In genomic region chr19:12575107-12575506, GRCm38 (mm10) we compare ENCODE assay signal across 11 mouse cellular contexts. TPM values are rescaled to one million over a fixed set of nuclear protein-coding genes. Genes with fewer than 3 reads are reported as not detected.
A peak's percentile ranks its signal among the peaks of the same experiment; 100 is the strongest.
DNase-seq lines count a peak whose midpoint lies in the region; ATAC-seq and TF ChIP-seq lines count a peak whose summit lies in the region.
"Had no signal": no experiment of that assay in that cellular context is flagged by ENCODE, and none has a peak within 500 bp of the region (broad histone marks: within the 10 kb centered on the region; RNA-seq: fewer than 3 reads in every experiment).

No protein-coding gene starts in this region.

- peak overlapping the region; percentile 95 for H3K9ac ChIP-seq in CH12.LX (ENCODE audit: insufficient read depth, low read depth)
- H3K9ac ChIP-seq in liver, embryonic 15.5 days: peak overlapping the region; percentile 16; the same call in 1 of the 2 replicates
- H3K9ac ChIP-seq in hindbrain, embryonic 16.5 days (ENCODE audit: low read depth, low read length): no peak overlapping the region

- no peaks in the 10 kb centered on the region for H3K27me3 ChIP-seq in kidney, adult 2 months (replicated peaks; ENCODE audit: control insufficient read depth, insufficient read depth, low read length)
- H3K27me3 ChIP-seq in CH12.LX (replicated peaks): no peaks in the 10 kb centered on the region
- H3K27me3 ChIP-seq in liver, embryonic 15.5 days: no peaks in the 10 kb centered on the region
- H3K27me3 ChIP-seq in hindbrain, embryonic 16.5 days (replicated peaks; ENCODE audit: control insufficient read depth, insufficient read depth, low read length): no peaks in the 10 kb centered on the region

- H3K4me1 ChIP-seq in kidney, adult 2 months (ENCODE audit: control insufficient read depth, insufficient read depth, low read length): no peaks in the 10 kb centered on the region
- H3K4me1 ChIP-seq in CH12.LX (ENCODE audit: control insufficient read depth in 1 of 2, insufficient read depth in 2 of 2): peaks cover 13 to 54% of the 10 kb centered on the region in 2 experiments; a peak in 3 of 4 replicates
- peaks cover 29% of the 10 kb centered on the region for H3K4me1 ChIP-seq in liver, embryonic 15.5 days (replicated peaks)
- H3K4me1 ChIP-seq in hindbrain, embryonic 16.5 days (ENCODE audit: control insufficient read depth, insufficient read depth, low read depth, low read length): peaks cover 10% of the 10 kb centered on the region

- no peak for TF ChIP-seq RAD21 in CH12.LX (IDR thresholded peaks at IDR 0.05; ENCODE audit: low read depth, low read length)

- H3K27ac ChIP-seq in kidney, adult 2 months (ENCODE audit: insufficient read depth, low read depth, low read length): no peak overlapping the region
- H3K27ac ChIP-seq in CH12.LX (ENCODE audit: insufficient read depth, low read depth): peak overlapping the region; percentile 90
- no peak overlapping the region for H3K27ac ChIP-seq in liver, embryonic 15.5 days (replicated peaks)
- H3K27ac ChIP-seq in hindbrain, embryonic 16.5 days (ENCODE audit: low read depth, low read length): no peak overlapping the region
- H3K27ac ChIP-seq: layer of hippocampus, adult 2 months had no signal

- dilution Hi-C loops in CH12.LX (cut with MboI; ENCODE audit: extremely low pct_ligation_motif_present, extremely low pct_unique_long_range_greater_than_20kb, low sequenced_read_pairs): no loop called here

- no peaks in the 10 kb centered on the region for H3K9me3 ChIP-seq in CH12.LX (replicated peaks; ENCODE audit: low read length)
- no peaks in the 10 kb centered on the region for H3K9me3 ChIP-seq in liver, embryonic 15.5 days (replicated peaks)
- no peaks in the 10 kb centered on the region for H3K9me3 ChIP-seq in hindbrain, embryonic 16.5 days (ENCODE audit: control insufficient read depth, low read length)

- peaks cover 68% of the 10 kb centered on the region for H3K79me2 ChIP-seq in CH12.LX (replicated peaks; ENCODE audit: control insufficient read depth, extremely low read depth, insufficient read depth, poor library complexity, severe bottlenecking)

- no peaks in the 10 kb centered on the region for H3K36me3 ChIP-seq in kidney, adult 2 months (ENCODE audit: control insufficient read depth, insufficient read depth, low read length)
- H3K36me3 ChIP-seq in CH12.LX (replicated peaks in 1 of 2; ENCODE audit: control insufficient read depth in 1 of 2, insufficient read depth in 1 of 2, low read length in 1 of 2): peaks cover 20 to 32% of the 10 kb centered on the region in 2 experiments
- peaks cover 29% of the 10 kb centered on the region for H3K36me3 ChIP-seq in liver, embryonic 15.5 days (replicated peaks)
- H3K36me3 ChIP-seq in hindbrain, embryonic 16.5 days (ENCODE audit: control insufficient read depth, insufficient read depth, low read length): no peaks in the 10 kb centered on the region

- H3K4me2 ChIP-seq in CH12.LX (ENCODE audit: insufficient read depth, low read depth, poor library complexity, severe bottlenecking): peak overlapping the region; percentile 100
- peak overlapping the region; percentile 71 for H3K4me2 ChIP-seq in liver, embryonic 15.5 days
- no peak overlapping the region for H3K4me2 ChIP-seq in hindbrain, embryonic 16.5 days (ENCODE audit: low read length)

- 74% methylated on average over 7 of the region's 7 CpGs for WGBS in kidney, adult 2 months
- 60% methylated on average over 7 of the region's 7 CpGs for WGBS in liver, embryonic 15.5 days (ENCODE audit: insufficient replicate concordance)
- 88% methylated on average over 7 of the region's 7 CpGs for WGBS in hindbrain, embryonic 16.5 days

- TF ChIP-seq EP300 in CH12.LX (IDR thresholded peaks at IDR 0.05; ENCODE audit: low read length): 0 out of 2 replicates have a peak, but pooled peaks have one; percentile 8

- TF ChIP-seq CTCF in kidney, adult 2 months (conservative IDR thresholded peaks at IDR 0.05; ENCODE audit: insufficient read depth, insufficient read length, low read depth, low read length): no peak
- TF ChIP-seq CTCF in CH12.LX (conservative IDR thresholded peaks at IDR 0.05 in 1 of 2, IDR thresholded peaks at IDR 0.05 in 1 of 2; ENCODE audit: low read depth in 2 of 2, low read length in 2 of 2): no peak

- no peak overlapping the region for H3K4me3 ChIP-seq in kidney, adult 2 months (ENCODE audit: insufficient read depth, low read depth, low read length)
- H3K4me3 ChIP-seq in CH12.LX (replicated peaks in 1 of 3; ENCODE audit: low read depth in 2 of 3, low read length in 2 of 3, poor library complexity in 1 of 3): peak overlapping the region; percentile 77 to 91 (median 85)
- peak overlapping the region; percentile 70 for H3K4me3 ChIP-seq in liver, embryonic 15.5 days (replicated peaks)
- no peak overlapping the region for H3K4me3 ChIP-seq in hindbrain, embryonic 16.5 days (ENCODE audit: low read length)
- H3K4me3 ChIP-seq: layer of hippocampus, adult 2 months had no signal

- ATAC-seq in liver, embryonic 15.5 days (ENCODE audit: insufficient read depth): no peak
- ATAC-seq in hindbrain, embryonic 16.5 days: no peak

- TF ChIP-seq POLR2A in kidney, adult 2 months (IDR thresholded peaks at IDR 0.05; ENCODE audit: low read depth, low read length): no peak
- TF ChIP-seq POLR2A in CH12.LX (IDR thresholded peaks at IDR 0.05; ENCODE audit: low read depth, low read length): no peak

- in situ Hi-C loops in CH12.LX (cut with MboI; ENCODE audit: low pct_ligation_motif_present, low pct_unique_long_range_greater_than_20kb, low sequenced_read_pairs): loop anchor here (10.0 kb wide), 2 partner anchors 230 to 560 kb away; no protein-coding TSS in a partner anchor

- peak; percentile 26 for DNase-seq in kidney, adult 2 months
- no peak for DNase-seq in kidney, postnatal 14 days
- no peak for DNase-seq in CH12.LX (ENCODE audit: extremely low read depth)
- DNase-seq in gastrocnemius, adult 8-10 months (ENCODE audit: low spot score in 2 of 2): peak; percentile 29 to 50
- no peak for DNase-seq in thymus, postnatal 4 days
- no peak for DNase-seq in testis, postnatal 14 days (ENCODE audit: low spot score)

TF ChIP-seq in CH12.LX, 34 proteins besides CTCF, POLR2A, EP300 and RAD21:
- TF ChIP-seq SIN3A (IDR thresholded peaks at IDR 0.05; ENCODE audit: low read length) (peak; percentile 45; the same call in 1 of the 2 replicates), IRF4 (IDR thresholded peaks at IDR 0.05; ENCODE audit: low read depth, low read length) (no peak), MXI1 (IDR thresholded peaks at IDR 0.05; ENCODE audit: low read depth, low read length) (0 out of 2 replicates have a peak, but pooled peaks have one; percentile 32), KAT2A (IDR thresholded peaks at IDR 0.05; ENCODE audit: insufficient replicate concordance, low read length) (no peak)

RNA-seq across cellular contexts. Expression of gene Gm4952, which starts 24.7 kb away (rescaled TPM):
- polyA plus RNA-seq in kidney, adult 2 months (2012; rRNA removed): 2.0 and 2.5 TPM in 2 replicates
- 0.13 and 0.17 TPM in 2 replicates for total RNA-seq in CH12.LX (2012; rRNA removed)
- 0.26 TPM in 1 of 2 replicates, not detected in the other for total RNA-seq in CH12.LX (2014; rRNA removed)
- polyA plus RNA-seq in CH12.LX (2012; ENCODE audit: insufficient read length, low read depth): not detected in 2 replicates
- total RNA-seq in gastrocnemius, adult 8-10 months (2022): not detected
- 12.6 and 15.3 TPM in 2 replicates for polyA plus RNA-seq in liver, embryonic 15.5 days (2015; fragmentation: Nextera tagmentation; extraction: Ambion mirVana)
- polyA plus RNA-seq in hindbrain, embryonic 16.5 days (2015; fragmentation: Nextera tagmentation; extraction: Ambion mirVana): 0.11 and 0.20 TPM in 2 replicates
- total RNA-seq: ES-E14; layer of hippocampus, adult 2 months had no signal
- polyA plus RNA-seq: neural tube, embryonic 11.5 days had no signal

RNA-seq across cellular contexts. Expression of gene Fam111a, which starts 29.6 kb away (rescaled TPM):
- 0.45 and 1.4 TPM in 2 replicates for polyA plus RNA-seq in kidney, adult 2 months (2012; rRNA removed)
- 47.6 and 53.6 TPM in 2 replicates for total RNA-seq in CH12.LX (2012; rRNA removed)
- total RNA-seq in CH12.LX (2014; rRNA removed): 92.6 and 110 TPM in 2 replicates
- polyA plus RNA-seq in CH12.LX (2012; ENCODE audit: insufficient read length, low read depth): 102 and 103 TPM in 2 replicates
- 1 to 10 TPM in 3 of 4 experiments, under 1 TPM in 1; 0.92 to 1.9 (median 1.2) TPM for total RNA-seq in gastrocnemius, adult 8-10 months (2022)
- 21.4 and 23.8 TPM in 2 replicates for polyA plus RNA-seq in liver, embryonic 15.5 days (2015; fragmentation: Nextera tagmentation; extraction: Ambion mirVana)
- polyA plus RNA-seq in hindbrain, embryonic 16.5 days (2015; fragmentation: Nextera tagmentation; extraction: Ambion mirVana): 6.2 and 6.9 TPM in 2 replicates

RNA-seq across cellular contexts. Expression of gene Glyat, which starts 58.0 kb away (rescaled TPM):
- 138 and 191 TPM in 2 replicates for polyA plus RNA-seq in kidney, adult 2 months (2012; rRNA removed)
- total RNA-seq in CH12.LX (2012; rRNA removed) (not detected in 2 replicates), CH12.LX (2014; rRNA removed) (not detected in 2 replicates)
- polyA plus RNA-seq in CH12.LX (2012; ENCODE audit: insufficient read length, low read depth): not detected in 2 replicates
- under 1 TPM in 1 of 4 experiments, not detected in 3; 0.40 TPM for total RNA-seq in gastrocnemius, adult 8-10 months (2022)
- 0.43 and 0.54 TPM in 2 replicates for polyA plus RNA-seq in liver, embryonic 15.5 days (2015; fragmentation: Nextera tagmentation; extraction: Ambion mirVana)
- not detected in 2 replicates for polyA plus RNA-seq in hindbrain, embryonic 16.5 days (2015; fragmentation: Nextera tagmentation; extraction: Ambion mirVana)
- polyA plus RNA-seq: neural tube, embryonic 11.5 days had no signal

Comparison
In these comparisons a context has a peak if more than half of its experiments do, and no peak if none do; other contexts are left out.
1. DNase-seq: peak in kidney, adult 2 months (single experiment) and gastrocnemius, adult 8-10 months (2 of 2); none in kidney, postnatal 14 days (single experiment), CH12.LX (single experiment), thymus, postnatal 4 days (single experiment) and testis, postnatal 14 days (single experiment).
2. H3K4me3 ChIP-seq: peak in CH12.LX (3 of 3) and liver, embryonic 15.5 days (single experiment); none in kidney, adult 2 months (single experiment) and hindbrain, embryonic 16.5 days (single experiment).
3. RNA of gene Glyat, which starts 58.0 kb away (polyA plus RNA-seq): 138 to 191 TPM in kidney, adult 2 months; 0.43 to 0.54 TPM in liver, embryonic 15.5 days, not detected in hindbrain, embryonic 16.5 days and not detected in CH12.LX; every median in the first group is over 10 times any median in the second.